Mouse (Mus musculus) forebrain, embryonic 11.5 days (tissue): ENCODE data around the gene Bach2. TPM values are rescaled to one million over a fixed set of nuclear protein-coding genes. Genes with fewer than 3 reads are reported as not detected.
A peak's percentile ranks its signal among the peaks of the same experiment; 100 is the strongest.

Experiments used
- ATAC-seq: fragments of 200-750 bp; cut with Nextera tagmentation; replicated peaks from 2 replicates; pipeline ENCODE4 v1.8.0; 2017; ENCODE audit warnings: moderate TSS enrichment; ENCODE audit not compliant: low FRiP score
- DNase-seq: peaks from one replicate; pipeline ENCODE4 v3.0.0-alpha.2; 2017; ENCODE audit warnings: low spot score
- H3K27ac ChIP-seq: fragments of 300-500 bp; sonication (generic); 2 replicates; pipeline ENCODE4 v1.5.1; 2014; ENCODE audit warnings: low read depth, low read length
- H3K27me3 ChIP-seq: fragments of 300-500 bp; sonication (generic); 2 replicates; pipeline ENCODE4 v1.6.1; 2014; ENCODE audit warnings: mild to moderate bottlenecking, low read length, mixed read lengths; ENCODE audit not compliant: control insufficient read depth, insufficient read depth
- H3K36me3 ChIP-seq: fragments of 300-500 bp; sonication (generic); 2 replicates; pipeline ENCODE4 v1.6.1; 2014; ENCODE audit warnings: mild to moderate bottlenecking, low read length, moderate library complexity, mixed read lengths; ENCODE audit not compliant: control insufficient read depth, insufficient read depth
- H3K4me1 ChIP-seq: fragments of 300-500 bp; sonication (generic); replicated peaks from 2 replicates; pipeline ENCODE4 v1.6.1; 2014; ENCODE audit warnings: low read length, mixed read lengths; ENCODE audit not compliant: control insufficient read depth, insufficient read depth
- H3K4me2 ChIP-seq: fragments of 300-500 bp; sonication (generic); 2 replicates; pipeline ENCODE4 v1.6.1; 2014; ENCODE audit warnings: low read depth, mild to moderate bottlenecking, low read length, moderate library complexity, mixed read lengths; ENCODE audit not compliant: severe bottlenecking
- H3K4me3 ChIP-seq: fragments of 300-500 bp; sonication (generic); 2 replicates; pipeline ENCODE4 v1.5.1; 2014; ENCODE audit warnings: low read depth, low read length
- H3K9ac ChIP-seq: fragments of 300-500 bp; sonication (generic); 2 replicates; pipeline ENCODE4 v1.6.1; 2014; ENCODE audit warnings: low read length
- H3K9me3 ChIP-seq: fragments of 300-500 bp; sonication (generic); 2 replicates; pipeline ENCODE4 v1.6.1; 2016; ENCODE audit warnings: low read length, mixed read lengths; ENCODE audit not compliant: control insufficient read depth
- WGBS: fragments of 180-500 bp; shearing (Covaris S2); extraction: QIAGEN DNeasy Blood & Tissue Kit; methylation state at CpG from one replicate; pipeline ENCODE4 v1.1.7; 2014; 5-methylcytosine and 5-hydroxymethylcytosine counted together
- polyA plus RNA-seq: library from polyadenylated mRNA; unstranded; fragments of >200 nt; fragmentation: Nextera tagmentation; extraction: Ambion mirVana; gene quantifications from 2 replicates; pipeline ENCODE4 v1.2.1, GENCODE M21; 2014

Bach2 gene
- polyA plus RNA-seq, 1 experiment from 2014 or later = 16.2 TPM

DNA sequence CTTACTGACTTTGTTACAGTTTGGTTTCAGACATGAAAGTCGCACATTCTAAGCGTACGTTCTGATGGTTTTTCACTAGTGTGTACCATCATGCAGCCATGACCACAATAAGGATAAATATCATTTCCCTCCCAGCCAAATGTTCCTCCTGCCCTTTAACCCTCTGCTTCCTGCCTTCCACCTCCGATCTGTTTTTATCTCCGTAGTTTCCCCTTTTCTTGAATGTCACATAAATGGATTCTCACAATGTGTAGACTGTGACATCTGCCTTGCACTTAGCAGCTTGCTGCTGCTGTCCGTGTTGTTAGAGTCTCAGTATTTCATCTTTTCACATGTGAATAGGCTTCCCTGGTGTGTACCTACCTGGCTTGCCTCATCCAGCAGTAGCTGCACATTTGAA lies 108.6 kb downstream of the Bach2 start:
- Histone ChIP-seq H3K9ac (no peak overlapping the region), H3K27ac (no peak overlapping the region), H3K9me3 (no peaks in the 10 kb centered on the region), H3K4me3 (no peak overlapping the region), H3K27me3 (no peaks in the 10 kb centered on the region), H3K4me2 (no peak overlapping the region), H3K4me1 (peaks cover 11% of the 10 kb centered on the region), H3K36me3 (no peaks in the 10 kb centered on the region)
- DNase-seq (no peak), ATAC-seq (no peak)
- WGBS = 74% methylated on average over 6 of the region's 6 CpGs

DNA sequence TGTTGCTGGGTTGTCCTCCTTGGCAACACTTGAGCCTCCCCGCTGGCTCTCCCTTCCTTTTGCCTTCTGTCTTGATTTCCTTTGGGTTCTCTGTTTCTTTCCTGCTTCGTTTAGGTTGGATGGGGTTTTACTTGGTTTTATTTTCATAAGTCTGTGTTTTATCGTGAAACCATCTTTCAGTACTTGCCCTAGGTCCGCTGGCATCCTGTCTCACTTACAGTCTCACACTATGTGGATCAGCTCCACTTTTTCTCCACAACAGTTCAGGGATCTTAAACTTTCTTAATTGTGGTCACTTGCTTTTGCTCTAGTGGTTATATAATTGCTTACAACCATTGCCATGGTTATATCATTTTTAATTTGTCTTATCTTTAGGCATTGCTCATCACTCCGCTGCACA lies 109.1 kb downstream of the Bach2 start:
- no peak for ATAC-seq
- no peak overlapping the region for H3K4me2 ChIP-seq
- H3K4me1 ChIP-seq = peaks cover 13% of the 10 kb centered on the region
- WGBS = 86% methylated on average over 5 of the region's 5 CpGs
- no peak overlapping the region for H3K9ac ChIP-seq
- no peak overlapping the region for H3K27ac ChIP-seq
- no peaks in the 10 kb centered on the region for H3K27me3 ChIP-seq
- H3K36me3 ChIP-seq = no peaks in the 10 kb centered on the region
- no peaks in the 10 kb centered on the region for H3K9me3 ChIP-seq
- H3K4me3 ChIP-seq = no peak overlapping the region
- DNase-seq = no peak

DNA sequence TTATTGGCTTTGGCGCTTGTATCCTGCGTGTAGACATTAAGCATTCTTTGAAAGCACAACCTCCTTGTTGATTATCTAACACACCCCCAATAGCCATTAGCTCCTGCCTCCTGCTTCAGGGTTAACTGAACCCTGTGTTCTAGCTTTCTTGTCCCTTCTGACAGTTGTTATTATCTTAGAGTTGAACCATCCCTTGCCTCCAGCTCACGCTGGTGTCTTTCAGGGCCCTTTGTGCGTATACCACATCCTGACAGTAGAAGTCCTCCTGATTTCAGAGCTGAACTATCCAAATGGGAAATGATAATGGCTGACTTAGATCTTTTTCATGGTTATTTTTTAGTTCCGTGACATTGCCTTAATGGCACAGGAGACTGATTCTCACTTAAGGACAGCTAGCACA lies 110.8 kb downstream of the Bach2 start:
- Histone ChIP-seq H3K4me3 (no peak overlapping the region), H3K27me3 (no peaks in the 10 kb centered on the region), H3K4me2 (no peak overlapping the region), H3K36me3 (no peaks in the 10 kb centered on the region), H3K27ac (no peak overlapping the region), H3K9ac (no peak overlapping the region), H3K4me1 (peaks cover 15% of the 10 kb centered on the region), H3K9me3 (no peaks in the 10 kb centered on the region)
- WGBS = 91% methylated on average over 5 of the region's 5 CpGs
- no peak for ATAC-seq
- no peak for DNase-seq

DNA sequence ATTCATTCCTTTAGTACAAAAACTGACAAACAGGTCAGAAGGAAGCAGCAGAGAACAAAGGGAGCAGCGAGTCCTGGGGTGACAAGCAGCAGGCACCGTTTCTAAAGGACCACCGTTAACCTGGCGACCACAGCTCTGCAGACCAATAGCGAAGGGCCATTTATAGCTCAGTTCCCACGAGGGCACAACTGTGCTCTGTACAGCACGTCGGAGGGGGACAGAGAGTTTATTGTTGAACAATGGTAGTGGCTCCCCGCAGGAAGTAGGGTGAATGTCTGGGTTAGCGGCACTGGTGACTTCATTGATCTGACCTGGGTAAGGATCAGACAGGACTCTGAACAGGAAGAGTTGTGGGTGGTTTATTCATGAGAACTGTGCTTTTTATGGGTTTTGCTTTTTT lies 112.6 kb downstream of the Bach2 start:
- Histone ChIP-seq H3K9ac (no peak overlapping the region), H3K27ac (0 out of 2 replicates have a peak overlapping the region, but pooled peaks have one; percentile 1), H3K4me1 (peaks cover 15% of the 10 kb centered on the region), H3K36me3 (no peaks in the 10 kb centered on the region), H3K4me2 (no peak overlapping the region), H3K9me3 (no peaks in the 10 kb centered on the region), H3K27me3 (no peaks in the 10 kb centered on the region), H3K4me3 (no peak overlapping the region)
- 5% methylated on average over 10 of the region's 10 CpGs for WGBS
- DNase-seq = peak; percentile 69
- ATAC-seq = peak; percentile 81

DNA sequence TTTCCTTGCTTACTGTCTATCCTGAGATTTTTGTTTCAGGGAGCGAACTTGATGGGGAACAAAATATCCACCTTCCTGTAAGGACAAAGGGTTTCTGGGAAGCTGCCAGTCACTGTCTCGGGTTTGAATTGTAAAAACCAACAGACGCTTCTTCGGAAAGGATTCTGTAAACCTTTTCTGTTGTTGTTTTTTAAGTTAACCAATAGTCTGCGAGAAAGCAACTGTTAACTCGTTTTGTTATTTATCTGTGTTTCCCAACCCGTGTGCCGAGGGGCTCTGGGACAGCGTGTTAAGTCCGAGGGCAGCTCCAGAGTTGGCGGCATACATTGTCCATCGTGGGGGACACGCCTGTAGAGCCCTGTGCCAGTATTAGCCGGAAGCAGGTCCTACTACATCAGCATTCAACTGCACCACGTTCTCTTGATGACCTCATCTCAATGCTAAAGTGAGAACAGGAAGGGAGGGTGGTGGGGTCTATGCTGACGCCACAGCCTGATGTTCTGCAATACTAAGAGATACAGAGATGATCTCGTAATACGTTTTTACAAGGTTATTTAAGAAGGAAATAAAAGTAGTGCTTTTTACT lies 113.2 kb downstream of the Bach2 start:
- ATAC-seq (peak; percentile 71), DNase-seq (no peak)
- peaks cover 15% of the 10 kb centered on the region for H3K4me1 ChIP-seq
- H3K4me2 ChIP-seq = no peak overlapping the region
- WGBS = 67% methylated on average over 18 of the region's 18 CpGs
- H3K27ac ChIP-seq = 0 out of 2 replicates have a peak overlapping the region, but pooled peaks have one; percentile 1
- no peaks in the 10 kb centered on the region for H3K27me3 ChIP-seq
- H3K4me3 ChIP-seq = no peak overlapping the region
- no peaks in the 10 kb centered on the region for H3K9me3 ChIP-seq
- H3K9ac ChIP-seq = no peak overlapping the region
- no peaks in the 10 kb centered on the region for H3K36me3 ChIP-seq

DNA sequence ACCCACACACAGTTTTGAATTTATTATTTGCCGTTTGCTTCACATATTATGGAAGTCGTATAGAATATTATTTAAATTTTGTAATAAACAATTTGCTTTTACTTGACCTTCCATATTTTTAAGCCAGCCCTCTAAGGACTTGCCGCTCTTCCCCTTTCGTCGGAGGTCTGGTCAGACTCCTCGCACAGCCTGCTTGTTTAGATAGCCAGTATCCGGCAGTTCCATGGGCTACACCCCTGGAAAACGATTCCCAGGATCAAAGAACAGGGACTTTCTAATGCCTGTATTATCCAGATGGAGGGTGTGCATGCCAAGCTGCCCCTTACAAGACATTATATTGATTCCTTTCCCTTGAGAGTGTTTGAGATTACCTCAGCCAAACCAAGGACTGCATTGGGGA lies 113.8 kb downstream of the Bach2 start:
- 76% methylated on average over 8 of the region's 8 CpGs for WGBS
- no peaks in the 10 kb centered on the region for H3K27me3 ChIP-seq
- H3K4me2 ChIP-seq = no peak overlapping the region
- peaks cover 15% of the 10 kb centered on the region for H3K4me1 ChIP-seq
- ATAC-seq (no peak), DNase-seq (no peak)
- no peaks in the 10 kb centered on the region for H3K36me3 ChIP-seq
- peak overlapping the region; percentile 14; the same call in 1 of the 2 replicates for H3K27ac ChIP-seq
- no peak overlapping the region for H3K9ac ChIP-seq
- H3K9me3 ChIP-seq = no peaks in the 10 kb centered on the region
- H3K4me3 ChIP-seq = no peak overlapping the region

DNA sequence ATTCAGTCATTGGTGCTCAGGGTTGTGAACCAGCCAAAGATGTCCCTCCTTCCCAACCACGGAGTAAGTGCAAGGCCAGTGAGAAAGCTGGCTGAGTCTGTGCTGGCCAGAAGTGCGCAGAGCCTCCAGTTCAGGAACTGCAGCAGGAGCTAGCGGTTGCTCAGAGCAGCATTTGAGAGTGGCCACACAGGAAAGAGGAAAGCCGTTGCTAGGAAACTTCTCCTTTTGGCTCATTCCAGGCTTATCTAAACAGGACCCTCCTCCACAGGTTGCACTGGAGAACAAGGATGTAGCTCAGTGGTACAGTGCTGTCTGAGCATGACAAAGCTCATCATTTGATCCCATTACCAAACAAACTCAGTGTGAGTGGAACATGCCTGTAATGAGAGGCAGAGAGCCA lies 114.2 kb downstream of the Bach2 start:
- no peak for DNase-seq
- no peaks in the 10 kb centered on the region for H3K27me3 ChIP-seq
- H3K36me3 ChIP-seq = no peaks in the 10 kb centered on the region
- 38% methylated on average over 4 of the region's 4 CpGs for WGBS
- H3K4me2 ChIP-seq = no peak overlapping the region
- no peak overlapping the region for H3K9ac ChIP-seq
- H3K27ac ChIP-seq = peak overlapping the region; percentile 14; the same call in 1 of the 2 replicates
- peaks cover 15% of the 10 kb centered on the region for H3K4me1 ChIP-seq
- ATAC-seq = peak; percentile 44
- H3K9me3 ChIP-seq = no peaks in the 10 kb centered on the region
- no peak overlapping the region for H3K4me3 ChIP-seq

- Histone ChIP-seq H3K27ac (no peak overlapping the region), H3K9me3 (no peaks in the 10 kb centered on the region), H3K4me3 (no peak overlapping the region), H3K9ac (no peak overlapping the region), H3K36me3 (no peaks in the 10 kb centered on the region), H3K27me3 (no peaks in the 10 kb centered on the region), H3K4me1 (peaks cover 31% of the 10 kb centered on the region), H3K4me2 (no peak overlapping the region)
- no peak for DNase-seq
- WGBS = 91% methylated on average over 12 of the region's 12 CpGs
- no peak for ATAC-seq
Measured at GRCm38 (mm10) chr4:32355935-32356617, 117.5 kb downstream of the Bach2 start.
